ENCODE assay signal across 8 mouse cellular contexts in the genomic region with DNA sequence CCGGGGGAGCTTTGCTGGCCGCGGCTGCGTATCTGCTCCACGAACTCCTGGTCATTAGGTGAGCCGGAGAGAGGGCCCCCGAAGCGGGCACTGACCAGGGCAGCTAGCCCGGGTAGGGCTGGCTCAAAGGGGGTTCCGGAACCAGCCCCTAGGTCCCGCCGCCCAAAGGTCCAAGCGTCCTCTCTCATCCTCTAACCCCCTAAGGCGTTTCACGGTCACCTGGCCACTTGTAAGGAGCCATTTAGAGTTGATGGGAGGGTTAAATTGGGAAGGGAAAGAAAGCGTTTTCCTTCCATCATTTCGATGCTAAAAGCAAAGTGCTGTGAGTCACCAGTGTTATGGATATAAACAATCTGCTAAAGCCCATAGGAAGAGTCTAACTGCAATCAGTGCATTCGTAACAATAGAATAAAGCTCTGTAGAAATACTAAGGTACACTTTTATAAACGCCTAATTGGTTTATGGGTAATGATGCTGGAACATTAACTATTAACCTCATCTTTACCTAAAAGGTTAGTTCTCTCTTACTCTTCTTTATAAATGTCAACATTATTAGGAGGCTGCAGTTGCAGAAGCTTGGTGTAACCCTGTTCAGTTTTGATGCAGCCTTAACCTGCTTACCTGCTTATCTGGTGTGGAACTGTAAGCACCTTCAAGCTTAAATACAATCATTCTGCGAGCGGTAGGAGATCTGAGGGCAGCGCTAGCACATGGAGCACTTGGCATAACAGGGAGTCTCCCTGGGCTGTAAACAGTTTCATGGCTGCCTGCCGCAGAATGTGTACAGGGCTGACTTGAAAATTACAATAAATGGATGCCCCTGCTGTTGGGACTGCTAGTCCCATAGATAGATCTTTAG. TPM values are rescaled to one million over a fixed set of nuclear protein-coding genes. Genes with fewer than 3 reads are reported as not detected.
DNase-seq lines count a peak whose midpoint lies in the region; ATAC-seq and TF ChIP-seq lines count a peak whose summit lies in the region.

No protein-coding gene starts in this region.

- no peaks in the 10 kb centered on the region for H3K27me3 ChIP-seq in forebrain, postnatal 0 days (ENCODE audit: insufficient read depth, low read length)
- H3K27me3 ChIP-seq in liver, postnatal 0 days (ENCODE audit: insufficient read depth, low read length) = peaks cover 30% of the 10 kb centered on the region

- no peak for DNase-seq in layer of hippocampus, adult 2 months (ENCODE audit: low spot score in 2 of 2)
- no peak for DNase-seq in layer of hippocampus, adult 8-10 months (ENCODE audit: low spot score in 2 of 2)
- peak; percentile 53 for DNase-seq in cerebellum, adult 9-10 months
- peak; percentile 72 for DNase-seq in forebrain, postnatal 0 days
- no peak for DNase-seq in liver, postnatal 0 days
- no peak for DNase-seq in c-Kit-positive CD71-positive TER-119-positive erythroid progenitor cells, embryonic 14.5 days (ENCODE audit: low spot score)
- no peak for DNase-seq in gastrocnemius, postnatal 25 days
- no peak for DNase-seq in T-cell, adult 2 months (ENCODE audit: low spot score)

- peak overlapping the region; percentile 79 for H3K4me2 ChIP-seq in forebrain, postnatal 0 days (ENCODE audit: low read depth)
- H3K4me2 ChIP-seq in liver, postnatal 0 days (ENCODE audit: low read depth, low read length) = peak overlapping the region; percentile 82

- peaks cover 10% of the 10 kb centered on the region for H3K36me3 ChIP-seq in forebrain, postnatal 0 days (ENCODE audit: insufficient read depth)
- no peaks in the 10 kb centered on the region for H3K36me3 ChIP-seq in liver, postnatal 0 days (replicated peaks; ENCODE audit: insufficient read depth, low read length)

- peak overlapping the region; percentile 74 for H3K4me3 ChIP-seq in layer of hippocampus, adult 2 months
- peak overlapping the region; percentile 84 for H3K4me3 ChIP-seq in forebrain, postnatal 0 days (ENCODE audit: low read depth, low read length)
- H3K4me3 ChIP-seq in liver, postnatal 0 days (ENCODE audit: low read depth, low read length) = peak overlapping the region; percentile 51

- no peaks in the 10 kb centered on the region for H3K9me3 ChIP-seq in forebrain, postnatal 0 days (ENCODE audit: low read length)
- no peaks in the 10 kb centered on the region for H3K9me3 ChIP-seq in liver, postnatal 0 days (ENCODE audit: low read length)

- ATAC-seq in forebrain, postnatal 0 days = peak; percentile 35
- ATAC-seq in liver, postnatal 0 days = no peak

- peak overlapping the region; percentile 100 for H3K9ac ChIP-seq in forebrain, postnatal 0 days
- peak overlapping the region; percentile 53 for H3K9ac ChIP-seq in liver, postnatal 0 days (replicated peaks)

- no peak for TF ChIP-seq EP300 in liver, postnatal 0 days (IDR thresholded peaks at IDR 0.05; ENCODE audit: low read depth)

- peaks cover 9% of the 10 kb centered on the region; the same call in 1 of the 2 replicates for H3K4me1 ChIP-seq in forebrain, postnatal 0 days (ENCODE audit: insufficient read depth)
- 0 out of 2 replicates have a peak, but pooled peaks cover 3% of the 10 kb centered on the region for H3K4me1 ChIP-seq in liver, postnatal 0 days (ENCODE audit: insufficient read depth)

- TF ChIP-seq CTCF in layer of hippocampus, adult 2 months (conservative IDR thresholded peaks at IDR 0.05) = no peak
- TF ChIP-seq CTCF in forebrain, postnatal 0 days (IDR thresholded peaks at IDR 0.05; ENCODE audit: low read depth) = no peak
- TF ChIP-seq CTCF in liver, postnatal 0 days (IDR thresholded peaks at IDR 0.05; ENCODE audit: low read depth) = no peak

- WGBS in forebrain, postnatal 0 days = 4% methylated on average over 21 of the region's 23 CpGs
- 22% methylated on average over 23 of the region's 23 CpGs for WGBS in liver, postnatal 0 days (ENCODE audit: insufficient replicate concordance)

- peak overlapping the region; percentile 95 for H3K27ac ChIP-seq in layer of hippocampus, adult 2 months
- H3K27ac ChIP-seq in forebrain, postnatal 0 days (ENCODE audit: low read depth, low read length) = peak overlapping the region; percentile 98
- H3K27ac ChIP-seq in liver, postnatal 0 days (ENCODE audit: low read depth) = no peak overlapping the region

RNA-seq across cellular contexts. Expression of a gene that starts 0.9 kb away (rescaled TPM):
- total RNA-seq in layer of hippocampus, adult 2 months (2021) = 10 to 100 TPM; 49.5 to 52.4 TPM
- 10 to 100 TPM; 48.8 to 54.7 (median 52.4) TPM for total RNA-seq in layer of hippocampus, adult 8-10 months (2022)
- 64.1 and 72.0 TPM in 2 replicates for total RNA-seq in forebrain, postnatal 0 days (2014; rRNA removed)
- polyA plus RNA-seq in forebrain, postnatal 0 days (2015; fragmentation: Nextera tagmentation; extraction: Ambion mirVana) = 8.5 and 11.8 TPM in 2 replicates
- 0.04 TPM in 1 of 2 replicates, not detected in the other for polyA plus RNA-seq in liver, postnatal 0 days (2015; fragmentation: Nextera tagmentation; extraction: Ambion mirVana)
- total RNA-seq in gastrocnemius, postnatal 25 days (2021) = 1 to 10 TPM in 1 of 2 experiments, under 1 TPM in 1; 0.83 to 1.4 TPM

RNA-seq across cellular contexts. Expression of a gene that starts 52.5 kb away (rescaled TPM):
- 10 to 100 TPM; 12.1 to 13.3 TPM for total RNA-seq in layer of hippocampus, adult 2 months (2021)
- 10 to 100 TPM; 11.3 to 13.8 (median 13.0) TPM for total RNA-seq in layer of hippocampus, adult 8-10 months (2022)
- 15.7 and 20.7 TPM in 2 replicates for total RNA-seq in forebrain, postnatal 0 days (2014; rRNA removed)
- polyA plus RNA-seq in forebrain, postnatal 0 days (2015; fragmentation: Nextera tagmentation; extraction: Ambion mirVana) = 22.2 and 22.7 TPM in 2 replicates
- polyA plus RNA-seq in liver, postnatal 0 days (2015; fragmentation: Nextera tagmentation; extraction: Ambion mirVana) = 8.2 and 9.0 TPM in 2 replicates
- total RNA-seq in gastrocnemius, postnatal 25 days (2021) = 10 to 100 TPM; 15.8 to 17.5 TPM

Comparison
In these comparisons a context has a peak if more than half of its experiments do, and no peak if none do; other contexts are left out.
1. DNase-seq: peak in cerebellum, adult 9-10 months (single experiment) and forebrain, postnatal 0 days (single experiment); none in layer of hippocampus, adult 2 months (0 of 2), layer of hippocampus, adult 8-10 months (0 of 2), liver, postnatal 0 days (single experiment), c-Kit-positive CD71-positive TER-119-positive erythroid progenitor cells, embryonic 14.5 days (single experiment), gastrocnemius, postnatal 25 days (single experiment) and T-cell, adult 2 months (single experiment).
2. RNA of a gene that starts 0.9 kb away (total RNA-seq): 64.1 to 72.0 TPM in forebrain, postnatal 0 days, 48.8 to 54.7 TPM in layer of hippocampus, adult 8-10 months and 49.5 to 52.4 TPM in layer of hippocampus, adult 2 months; 0.83 to 1.4 TPM in gastrocnemius, postnatal 25 days; every median in the first group is over 10 times any median in the second.
3. Peak in every context shown above with its lines, with median percentiles within 50 percentile points of each other: H3K4me3 ChIP-seq.